Mouse (Mus musculus) cerebellum, postnatal 14 days (tissue): ENCODE measurements around the gene Trp73.
A peak's percentile ranks its signal among the peaks of the same experiment; 100 is the strongest.

Experiments used
- DNase-seq, 2 experiments: peaks; one replicate each; pipeline ENCODE4 v3.0.0; 2021; ENCODE audit warnings: mixed read lengths in 2 of 2

Gene Trp73

GRCm38 (mm10) chr4:154026441-154026761 is 113.6 kb downstream of the Trp73 start:
- no peak for DNase-seq

GRCm38 (mm10) chr4:154025641-154026440 is 114.2 kb downstream of the Trp73 start, which contains the start of gene Smim1:
Gene Smim1 (minus strand): TSS chr4:154026230.
- DNase-seq: peak; percentile 67 to 82

DNA sequence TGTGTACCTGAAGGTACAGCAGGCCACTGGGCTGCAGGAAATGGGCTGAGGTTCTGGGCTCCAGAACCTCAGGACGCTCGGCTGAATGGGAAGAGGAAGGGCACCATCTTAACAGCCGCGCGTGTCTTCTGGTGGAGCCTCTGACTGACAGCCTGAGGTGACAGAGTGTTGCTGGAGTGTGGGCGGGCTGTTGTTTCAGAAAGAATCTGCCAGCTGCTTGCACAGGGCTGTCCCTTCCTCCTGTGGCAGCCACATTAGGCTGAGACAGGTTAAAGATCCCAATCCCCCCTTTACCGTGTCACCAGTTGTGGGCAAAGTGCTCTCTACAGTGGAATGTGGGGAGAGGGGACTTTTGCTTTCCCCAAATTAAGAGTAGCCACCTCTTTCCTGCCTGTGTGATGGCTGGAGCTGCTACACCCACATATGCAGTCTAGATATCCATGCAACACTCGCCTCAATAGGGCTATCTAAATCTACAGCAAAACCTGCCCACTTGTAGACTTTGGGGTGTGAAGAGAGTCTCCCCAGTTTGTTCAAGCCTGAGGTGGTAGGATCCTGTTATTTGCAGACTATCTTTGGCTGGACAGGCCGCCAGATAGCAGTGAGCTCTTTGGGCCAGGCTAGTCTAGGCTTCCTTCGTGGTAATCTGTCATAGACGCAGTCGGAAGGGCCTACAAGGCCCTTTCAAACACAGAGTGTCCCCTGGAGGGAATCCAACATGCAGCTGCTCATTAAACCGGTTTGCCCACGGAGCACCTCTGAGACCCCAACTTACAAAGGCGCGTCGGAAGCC is 115.1 kb downstream of the Trp73 start:
- no peak for DNase-seq

GRCm38 (mm10) chr4:154023754-154024601 is 116.0 kb downstream of the Trp73 start:
- DNase-seq: no peak

GRCm38 (mm10) chr4:154022844-154023243 is 117.2 kb downstream of the Trp73 start:
- DNase-seq: peak in 1 of 2 experiments; percentile 31

DNA sequence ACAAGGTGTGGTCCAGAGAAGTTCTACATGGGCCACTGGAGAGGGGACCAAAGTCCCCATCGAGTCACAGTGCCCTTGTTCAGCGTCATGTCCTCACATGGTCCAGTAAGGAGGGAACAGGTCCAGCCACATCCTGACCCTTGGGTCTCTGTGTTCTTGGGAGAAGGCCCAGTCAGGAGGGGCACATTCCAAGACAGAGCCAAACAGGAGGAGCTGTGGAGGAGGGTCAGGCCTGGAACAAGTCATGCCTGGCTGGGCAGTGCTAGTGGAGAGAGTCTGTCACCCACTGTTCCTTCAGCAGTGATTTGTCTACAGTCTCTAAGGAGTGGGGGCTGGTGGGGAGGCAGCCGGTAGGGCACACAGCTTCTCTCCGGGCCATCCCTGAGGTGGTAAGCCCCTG is 117.6 kb downstream of the Trp73 start:
- DNase-seq: peak; percentile 26 to 39

DNA sequence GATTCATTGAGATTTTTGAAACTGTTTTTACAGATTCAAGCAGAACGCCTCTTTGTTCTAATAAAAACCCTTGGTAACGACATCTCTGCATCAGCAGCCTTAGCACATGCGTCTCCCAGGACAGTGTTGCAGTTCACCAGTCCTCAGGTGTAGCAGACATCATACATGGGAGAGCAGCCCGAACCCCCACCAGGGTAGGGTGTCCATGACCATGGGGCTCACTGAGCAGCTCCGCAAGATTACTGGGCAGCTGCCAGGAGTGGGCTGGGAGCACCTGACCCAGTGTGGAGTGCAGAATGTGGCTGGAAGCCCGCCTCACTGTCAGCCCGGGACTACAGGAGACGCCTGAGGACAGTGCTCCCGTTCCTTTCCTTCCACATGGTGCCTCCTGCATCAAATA is 118.6 kb downstream of the Trp73 start:
- peak in 1 of 2 experiments; percentile 42 for DNase-seq

DNA sequence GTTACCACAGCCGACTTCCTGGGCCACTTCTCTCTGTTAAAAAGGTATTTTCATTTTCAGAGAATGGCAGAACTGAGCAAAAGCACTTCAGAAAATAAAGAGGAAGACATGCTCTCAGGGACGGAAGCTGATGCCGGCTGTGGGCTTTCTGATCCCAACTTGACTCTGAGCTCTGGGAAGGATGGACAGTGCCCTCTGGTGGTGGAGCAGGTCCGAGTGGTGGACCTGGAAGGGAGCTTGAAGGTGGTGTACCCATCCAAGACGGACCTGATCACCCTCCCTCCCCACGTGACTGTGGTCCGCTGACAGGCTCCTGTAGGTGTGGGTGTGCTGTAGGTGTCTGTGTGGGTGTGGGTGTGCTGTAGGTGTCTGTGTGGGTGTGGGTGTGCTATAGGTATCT is 120.4 kb downstream of the Trp73 start:
- peak; percentile 38 to 66 for DNase-seq

DNA sequence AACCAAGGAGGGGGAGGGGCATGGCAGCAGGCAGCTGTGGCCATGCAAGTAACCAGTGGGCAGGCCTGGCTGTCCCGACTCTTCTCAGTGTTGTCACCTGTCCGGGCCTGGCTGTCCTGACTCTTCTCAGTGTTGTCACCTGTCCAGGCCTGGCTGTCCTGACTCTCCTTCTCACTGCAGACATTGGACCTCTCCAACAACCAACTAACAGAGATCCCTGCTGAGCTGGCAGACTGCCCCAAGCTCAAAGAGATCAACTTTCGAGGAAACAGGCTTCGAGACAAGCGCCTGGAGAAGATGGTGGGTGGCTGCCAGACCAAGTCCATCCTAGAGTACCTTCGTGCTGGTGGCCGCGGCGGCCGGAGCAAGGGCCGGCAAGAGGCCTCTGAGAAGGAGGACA is 124.5 kb downstream of the Trp73 start:
- peak in 1 of 2 experiments; percentile 43 for DNase-seq

GRCm38 (mm10) chr4:154012132-154012882 is 127.7 kb downstream of the Trp73 start:
- peak in 1 of 2 experiments; percentile 33 for DNase-seq

- DNase-seq: peak; percentile 87 to 89
Measured at GRCm38 (mm10) chr4:154011646-154012089, 128.3 kb downstream of the Trp73 start, which contains the start of gene Lrrc47. Gene Lrrc47 (plus strand): TSS chr4:154011731.

DNA sequence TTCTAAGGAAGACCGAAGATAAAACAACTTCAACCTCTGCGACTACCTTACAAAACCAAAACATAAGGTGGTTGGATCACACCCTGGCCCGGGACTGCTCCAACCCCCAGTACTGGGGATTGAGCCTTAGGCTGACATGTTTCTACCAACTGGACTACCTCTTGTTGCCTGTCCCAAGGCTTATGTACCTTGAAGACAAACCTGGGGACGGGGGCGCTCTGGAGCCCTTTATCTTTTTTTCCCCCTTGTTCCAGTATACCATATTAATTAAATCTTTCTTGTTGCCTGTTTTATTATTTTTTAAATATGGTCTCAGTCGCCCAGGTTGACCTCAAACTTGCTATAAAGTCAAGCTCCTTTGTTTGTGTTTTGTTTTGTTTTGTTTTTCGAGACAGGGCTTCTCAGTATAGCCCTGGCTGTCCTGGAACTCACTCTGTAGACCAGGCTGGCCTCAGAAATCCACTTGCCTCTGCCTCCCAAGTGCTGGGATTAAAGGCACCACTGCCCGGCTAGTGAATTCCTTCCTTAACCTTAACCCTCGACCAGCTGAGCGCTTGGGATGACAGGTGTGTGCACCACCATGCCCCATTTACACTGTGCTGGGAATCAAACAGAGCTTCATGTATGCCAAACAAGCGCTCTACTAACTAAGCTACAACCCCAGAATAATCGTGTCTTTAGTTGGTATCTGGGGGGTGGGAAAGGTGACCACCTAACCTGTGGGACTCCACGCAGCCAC is 128.9 kb downstream of the Trp73 start:
- DNase-seq: no peak

- no peak for DNase-seq
Measured at GRCm38 (mm10) chr4:154007759-154008158, 132.2 kb downstream of the Trp73 start.

DNA sequence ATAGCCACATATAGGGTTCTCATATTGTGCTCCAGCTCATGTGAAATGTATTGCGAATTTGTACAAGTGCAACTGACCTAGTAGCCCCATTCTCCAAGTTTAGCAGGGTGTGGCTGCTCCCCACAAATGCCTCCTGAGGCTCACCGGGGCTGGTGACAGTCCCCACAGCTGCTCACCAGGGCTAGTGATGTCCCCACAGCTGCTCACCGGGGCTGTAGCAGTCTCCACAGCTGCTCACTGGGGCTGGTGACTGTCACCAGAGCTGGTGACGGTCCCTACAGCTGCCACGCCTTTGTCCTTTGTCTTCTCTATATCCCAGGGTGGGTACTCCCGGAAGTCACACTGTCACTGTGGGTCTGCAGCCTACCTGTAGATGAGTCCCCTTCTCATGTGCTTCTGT is 133.7 kb downstream of the Trp73 start:
- DNase-seq: no peak
